Mouse (Mus musculus) olfactory bulb, adult 2 months (tissue): Measurements from ENCODE around the gene Eif4b. TPM values are rescaled to one million over a fixed set of nuclear protein-coding genes. Genes with fewer than 3 reads are reported as not detected.

Experiments
- H3K27ac ChIP-seq: fragments of 200-500 bp; 2 replicates; pipeline ENCODE4 v1.5.1; 2012; ENCODE audit warnings: low read depth, low read length; ENCODE audit not compliant: insufficient read depth
- H3K4me1 ChIP-seq: fragments of 200-500 bp; 2 replicates; pipeline ENCODE4 v1.6.1; 2012; ENCODE audit warnings: low read length; ENCODE audit not compliant: control insufficient read depth, insufficient read depth
- H3K4me3 ChIP-seq: fragments of 200-500 bp; 2 replicates; pipeline ENCODE4 v1.5.1; 2012; ENCODE audit warnings: mild to moderate bottlenecking, low read depth, low read length, moderate library complexity; ENCODE audit not compliant: insufficient read depth
- CTCF ChIP-seq: fragments of 200-500 bp; IDR thresholded peaks from 2 replicates; pipeline ENCODE4 v1.5.1; 2012; ENCODE audit warnings: low read depth, mild to moderate bottlenecking, low read length, moderate library complexity; ENCODE audit not compliant: insufficient read depth
- POLR2A ChIP-seq: fragments of 200-500 bp; IDR thresholded peaks from 2 replicates; pipeline ENCODE4 v1.6.1; 2012; ENCODE audit warnings: mild to moderate bottlenecking, low read depth, low read length, moderate library complexity; ENCODE audit not compliant: insufficient read depth
- WGBS: fragments of 180-500 bp; shearing (Covaris S2); methylation state at CpG from one replicate; pipeline ENCODE4 v1.1.7; 2018; 5-methylcytosine and 5-hydroxymethylcytosine counted together
- polyA plus RNA-seq: library from polyadenylated mRNA; stranded (reverse); fragments of >200 nt; gene quantifications from 2 replicates; pipeline ENCODE4 v1.2.4, GENCODE M21; 2012; ENCODE audit warnings: low replicate concordance; ENCODE audit not compliant: missing spikeins, insufficient read depth, insufficient read length

Eif4b gene
- polyA plus RNA-seq, 1 experiment, result 618 TPM

- TF ChIP-seq CTCF (peak; percentile 49), POLR2A (no peak)
- WGBS, result under 1% methylated on average over 74 of the region's 82 CpGs
- H3K27ac ChIP-seq, result peak within 1 kb of the TSS; percentile 38
These were observed 26.8 kb downstream of the Eif4b start, which contains the start of gene Tns2 for GRCm38 (mm10) chr15:102100161-102100981. Gene Tns2 (plus strand): TSS chr15:102100413.

GRCm38 (mm10) chr15:102100996-102101671 is 27.6 kb downstream of the Eif4b start:
- Histone ChIP-seq H3K27ac (peak overlapping the region; percentile 38), H3K4me3 (peak overlapping the region; percentile 60), H3K4me1 (peaks cover 60% of the 10 kb centered on the region)
- TF ChIP-seq POLR2A (no peak), CTCF (peak; percentile 46; the same call in 1 of the 2 replicates)
- WGBS, result 49% methylated on average over 10 of the region's 10 CpGs

More at GRCm38 (mm10) chr15:102100161-102100981, 26.8 kb downstream of the Eif4b start, which contains the start of gene Tns2:
- Histone ChIP-seq H3K4me3 (peak within 1 kb of the TSS; percentile 60), H3K4me1 (peaks cover 53% of the 10 kb centered on the region)

GRCm38 (mm10) chr15:102101672-102102541 is 28.3 kb downstream of the Eif4b start:
- Histone ChIP-seq H3K27ac (peak overlapping the region; percentile 37), H3K4me1 (peaks cover 64% of the 10 kb centered on the region), H3K4me3 (peak overlapping the region; percentile 2)
- TF ChIP-seq POLR2A (no peak), CTCF (no peak)
- WGBS, result 62% methylated on average over 11 of the region's 11 CpGs

GRCm38 (mm10) chr15:102102548-102103121 is 29.1 kb downstream of the Eif4b start:
- H3K4me1 ChIP-seq, result peaks cover 66% of the 10 kb centered on the region
- H3K4me3 ChIP-seq, result peak overlapping the region; percentile 20
- 55% methylated on average over 6 of the region's 6 CpGs for WGBS
- TF ChIP-seq CTCF, result no peak
- TF ChIP-seq POLR2A, result no peak
- H3K27ac ChIP-seq, result peak overlapping the region; percentile 64

- no peak for TF ChIP-seq CTCF
- TF ChIP-seq POLR2A, result no peak; the same call in 1 of the 2 replicates
- Histone ChIP-seq H3K4me3 (peak overlapping the region; percentile 20), H3K27ac (peak overlapping the region; percentile 64), H3K4me1 (peaks cover 72% of the 10 kb centered on the region)
- WGBS, result 21% methylated on average over 14 of the region's 14 CpGs
These were observed 29.9 kb downstream of the Eif4b start for GRCm38 (mm10) chr15:102103371-102103946.

GRCm38 (mm10) chr15:102103947-102104555 is 30.5 kb downstream of the Eif4b start:
- Histone ChIP-seq H3K4me1 (peaks cover 76% of the 10 kb centered on the region), H3K27ac (peak overlapping the region; percentile 64), H3K4me3 (peak overlapping the region; percentile 20; the same call in 1 of the 2 replicates)
- 29% methylated on average over 12 of the region's 12 CpGs for WGBS
- TF ChIP-seq CTCF, result no peak
- TF ChIP-seq POLR2A, result no peak

GRCm38 (mm10) chr15:102105360-102105759 is 31.8 kb downstream of the Eif4b start:
- Histone ChIP-seq H3K4me1 (peaks cover 74% of the 10 kb centered on the region), H3K4me3 (no peak overlapping the region), H3K27ac (no peak overlapping the region)
- 14% methylated on average over 5 of the region's 5 CpGs for WGBS
- TF ChIP-seq POLR2A (no peak), CTCF (no peak)
